Mouse (Mus musculus): ENCODE data around the gene Ppfia1.

Gene Ppfia1

GRCm38 (mm10) chr7:144438811-144439210 lies 114.7 kb downstream of the Ppfia1 start:
- DNase-seq (ENCODE audit: low read depth, low spot score): no peak

- DNase-seq (ENCODE audit: low read depth, low spot score): no peak
Measured at GRCm38 (mm10) chr7:144432920-144433319, 120.6 kb downstream of the Ppfia1 start.

- no peak for DNase-seq (ENCODE audit: low read depth, low spot score)
Measured at GRCm38 (mm10) chr7:144427460-144427859, 126.1 kb downstream of the Ppfia1 start.

Data from 3T3-L1 (cell line).